Mouse (Mus musculus): ENCODE results near the gene Gnao1. TPM values are rescaled to one million over a fixed set of nuclear protein-coding genes. Genes with fewer than 3 reads are reported as not detected.
A peak's percentile ranks its signal among the peaks of the same experiment; 100 is the strongest.

Gnao1 gene
- polyA plus RNA-seq, 1 experiment from 2014 or later = 9.4 TPM

- no peaks in the 10 kb centered on the region for H3K27me3 ChIP-seq
- no peak overlapping the region for H3K9ac ChIP-seq
- 95% methylated on average over 5 of the region's 5 CpGs for WGBS
- H3K27ac ChIP-seq = no peak overlapping the region
- no peak overlapping the region for H3K4me2 ChIP-seq
- H3K4me1 ChIP-seq = no peaks in the 10 kb centered on the region
- no peak for ATAC-seq (ENCODE audit: insufficient number of reproducible peaks, insufficient read depth, low FRiP score, low TSS enrichment, low read depth)
- H3K4me3 ChIP-seq = no peak overlapping the region
- H3K9me3 ChIP-seq = no peaks in the 10 kb centered on the region
- H3K36me3 ChIP-seq = peaks cover 92% of the 10 kb centered on the region
These were observed 172.0 kb downstream of the Gnao1 start for GRCm38 (mm10) chr8:93981679-93982215.

GRCm38 (mm10) chr8:93983827-93984226 lies 174.1 kb downstream of the Gnao1 start:
- H3K27ac ChIP-seq = no peak overlapping the region
- 74% methylated on average over 3 of the region's 3 CpGs for WGBS
- H3K9me3 ChIP-seq = no peaks in the 10 kb centered on the region
- H3K36me3 ChIP-seq = peaks cover 88% of the 10 kb centered on the region
- H3K4me3 ChIP-seq = no peak overlapping the region
- H3K4me2 ChIP-seq = no peak overlapping the region
- no peaks in the 10 kb centered on the region for H3K27me3 ChIP-seq
- ATAC-seq (ENCODE audit: insufficient number of reproducible peaks, insufficient read depth, low FRiP score, low TSS enrichment, low read depth) = no peak
- H3K4me1 ChIP-seq = no peaks in the 10 kb centered on the region
- no peak overlapping the region for H3K9ac ChIP-seq

- ATAC-seq (ENCODE audit: insufficient number of reproducible peaks, insufficient read depth, low FRiP score, low TSS enrichment, low read depth) = no peak
- WGBS = 94% methylated on average over 3 of the region's 3 CpGs
These were observed 175.0 kb downstream of the Gnao1 start for GRCm38 (mm10) chr8:93984731-93985130.

GRCm38 (mm10) chr8:93989739-93990138 lies 180.0 kb downstream of the Gnao1 start:
- 95% methylated on average over 4 of the region's 4 CpGs for WGBS
- H3K9me3 ChIP-seq = 0 out of 2 replicates have a peak, but pooled peaks cover 5% of the 10 kb centered on the region
- H3K36me3 ChIP-seq = peaks cover 59% of the 10 kb centered on the region

More at GRCm38 (mm10) chr8:93984731-93985130, 175.0 kb downstream of the Gnao1 start:
- H3K36me3 ChIP-seq = peaks cover 85% of the 10 kb centered on the region
- H3K4me2 ChIP-seq = no peak overlapping the region
- no peak overlapping the region for H3K9ac ChIP-seq
- no peak overlapping the region for H3K27ac ChIP-seq
- H3K4me3 ChIP-seq = no peak overlapping the region
- H3K27me3 ChIP-seq = no peaks in the 10 kb centered on the region
- no peaks in the 10 kb centered on the region for H3K9me3 ChIP-seq
- H3K4me1 ChIP-seq = no peaks in the 10 kb centered on the region

GRCm38 (mm10) chr8:93998961-93999360 lies 189.2 kb downstream of the Gnao1 start:
- no peak overlapping the region for H3K4me3 ChIP-seq

More at GRCm38 (mm10) chr8:93989739-93990138, 180.0 kb downstream of the Gnao1 start:
- Histone ChIP-seq H3K4me3 (no peak overlapping the region), H3K4me1 (no peaks in the 10 kb centered on the region), H3K27ac (no peak overlapping the region), H3K4me2 (no peak overlapping the region), H3K27me3 (no peaks in the 10 kb centered on the region), H3K9ac (no peak overlapping the region)
- ATAC-seq (ENCODE audit: insufficient number of reproducible peaks, insufficient read depth, low FRiP score, low TSS enrichment, low read depth) = no peak

GRCm38 (mm10) chr8:94004139-94004538 lies 194.4 kb downstream of the Gnao1 start:
- Histone ChIP-seq H3K27ac (no peak overlapping the region), H3K9ac (no peak overlapping the region), H3K4me1 (peaks cover 4% of the 10 kb centered on the region; the same call in 1 of the 2 replicates), H3K4me2 (no peak overlapping the region), H3K9me3 (no peaks in the 10 kb centered on the region), H3K36me3 (peaks cover 52% of the 10 kb centered on the region), H3K4me3 (no peak overlapping the region), H3K27me3 (no peaks in the 10 kb centered on the region)
- WGBS = 87% methylated on average over 9 of the region's 9 CpGs
- no peak for ATAC-seq (ENCODE audit: insufficient number of reproducible peaks, insufficient read depth, low FRiP score, low TSS enrichment, low read depth)

More at GRCm38 (mm10) chr8:93998961-93999360, 189.2 kb downstream of the Gnao1 start:
- Histone ChIP-seq H3K9me3 (no peaks in the 10 kb centered on the region), H3K4me1 (no peaks in the 10 kb centered on the region), H3K27ac (no peak overlapping the region), H3K4me2 (no peak overlapping the region), H3K27me3 (no peaks in the 10 kb centered on the region), H3K9ac (no peak overlapping the region), H3K36me3 (peaks cover 64% of the 10 kb centered on the region)
- ATAC-seq (ENCODE audit: insufficient number of reproducible peaks, insufficient read depth, low FRiP score, low TSS enrichment, low read depth) = no peak
- WGBS = 89% methylated on average over 2 of the region's 2 CpGs

- Histone ChIP-seq H3K27me3 (no peaks in the 10 kb centered on the region), H3K9ac (no peak overlapping the region), H3K4me3 (no peak overlapping the region), H3K27ac (no peak overlapping the region), H3K9me3 (no peaks in the 10 kb centered on the region), H3K4me1 (peaks cover 24% of the 10 kb centered on the region), H3K4me2 (no peak overlapping the region), H3K36me3 (peaks cover 12% of the 10 kb centered on the region)
- no peak for ATAC-seq (ENCODE audit: insufficient number of reproducible peaks, insufficient read depth, low FRiP score, low TSS enrichment, low read depth)
- 56% methylated on average over 15 of the region's 15 CpGs for WGBS
These were observed 199.6 kb downstream of the Gnao1 start for GRCm38 (mm10) chr8:94009243-94009845.

GRCm38 (mm10) chr8:94010101-94010705 lies 200.4 kb downstream of the Gnao1 start:
- Histone ChIP-seq H3K4me3 (no peak overlapping the region), H3K27me3 (no peaks in the 10 kb centered on the region), H3K4me1 (peaks cover 24% of the 10 kb centered on the region), H3K27ac (no peak overlapping the region), H3K4me2 (peak overlapping the region; percentile 90), H3K9ac (no peak overlapping the region), H3K9me3 (no peaks in the 10 kb centered on the region), H3K36me3 (0 out of 2 replicates have a peak, but pooled peaks cover 5% of the 10 kb centered on the region)
- WGBS = 66% methylated on average over 2 of the region's 2 CpGs
- no peak for ATAC-seq (ENCODE audit: insufficient number of reproducible peaks, insufficient read depth, low FRiP score, low TSS enrichment, low read depth)

- peak overlapping the region; percentile 78 for H3K4me3 ChIP-seq
- H3K9me3 ChIP-seq = no peaks in the 10 kb centered on the region
- H3K4me2 ChIP-seq = peak overlapping the region; percentile 90
- peak overlapping the region; percentile 93 for H3K9ac ChIP-seq
- no peak for ATAC-seq (ENCODE audit: insufficient number of reproducible peaks, insufficient read depth, low FRiP score, low TSS enrichment, low read depth)
- WGBS = 4% methylated on average over 48 of the region's 48 CpGs
- peaks cover 24% of the 10 kb centered on the region for H3K4me1 ChIP-seq
- H3K36me3 ChIP-seq = 0 out of 2 replicates have a peak, but pooled peaks cover 3% of the 10 kb centered on the region
- peak overlapping the region; percentile 92 for H3K27ac ChIP-seq
- H3K27me3 ChIP-seq = no peaks in the 10 kb centered on the region
These were observed 201.6 kb downstream of the Gnao1 start for GRCm38 (mm10) chr8:94011076-94012012.

- Histone ChIP-seq H3K4me3 (peak within 1 kb of the TSS; percentile 78), H3K4me2 (peak within 1 kb of the TSS; percentile 90), H3K36me3 (no peaks in the 10 kb centered on the region), H3K27me3 (no peaks in the 10 kb centered on the region), H3K4me1 (peaks cover 24% of the 10 kb centered on the region), H3K27ac (peak within 1 kb of the TSS; percentile 92), H3K9me3 (no peaks in the 10 kb centered on the region), H3K9ac (peak within 1 kb of the TSS; percentile 93)
- under 1% methylated on average over 113 of the region's 130 CpGs for WGBS
- peak; percentile 88 for ATAC-seq (ENCODE audit: insufficient number of reproducible peaks, insufficient read depth, low FRiP score, low TSS enrichment, low read depth)
These were observed 202.5 kb downstream of the Gnao1 start, which contains the start of gene Amfr for GRCm38 (mm10) chr8:94012013-94012951. Gene Amfr, minus strand, starts transcription at chr8:94012842.

Data from embryonic facial prominence, embryonic 13.5 days (tissue).